Mouse (Mus musculus) adrenal gland, postnatal 36 days (tissue): ENCODE data around the gene Il5. TPM values are rescaled to one million over a fixed set of nuclear protein-coding genes. Genes with fewer than 3 reads are reported as not detected.

Experiments used
- DNase-seq, 2 experiments: peaks; one replicate each; pipeline ENCODE4 v3.0.0; 2021; ENCODE audit warnings: mixed read lengths in 1 of 2
- microRNA-seq: library from miRNA; unstranded; fragments of <30 nt; microRNA quantifications from one replicate; pipeline ENCODE4 v1.2.0, GENCODE M21; 2021
- total RNA-seq, 2 experiments: library from RNA; stranded (reverse); gene quantifications; 2 replicates each; pipeline ENCODE4 v1.2.3; 2021

Il5 gene
- total RNA-seq, 2 experiments from 2014 or later, result not detected

GRCm38 (mm10) chr11:53771001-53771744 lies 50.6 kb downstream of the Il5 start:
- no peak for DNase-seq

DNA sequence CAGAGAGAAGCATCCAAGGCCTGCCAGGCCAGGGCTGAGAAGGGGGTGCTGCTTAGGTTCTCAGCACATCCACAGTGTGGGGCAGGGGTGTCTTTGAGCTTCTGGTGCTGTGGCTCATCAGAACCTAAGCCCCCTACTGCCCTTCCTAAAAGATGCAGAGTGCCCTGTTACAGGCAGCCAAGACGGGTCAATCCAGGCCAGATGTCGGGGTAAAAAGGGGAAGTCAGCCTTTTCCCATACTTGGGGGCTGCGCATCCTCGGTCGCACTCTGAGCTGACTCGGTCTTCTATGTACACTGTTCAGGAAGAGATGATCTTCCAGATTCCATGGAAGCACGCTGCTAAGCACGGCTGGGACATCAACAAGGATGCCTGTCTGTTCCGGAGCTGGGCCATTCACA lies 51.9 kb downstream of the Il5 start:
- DNase-seq, result no peak

DNA sequence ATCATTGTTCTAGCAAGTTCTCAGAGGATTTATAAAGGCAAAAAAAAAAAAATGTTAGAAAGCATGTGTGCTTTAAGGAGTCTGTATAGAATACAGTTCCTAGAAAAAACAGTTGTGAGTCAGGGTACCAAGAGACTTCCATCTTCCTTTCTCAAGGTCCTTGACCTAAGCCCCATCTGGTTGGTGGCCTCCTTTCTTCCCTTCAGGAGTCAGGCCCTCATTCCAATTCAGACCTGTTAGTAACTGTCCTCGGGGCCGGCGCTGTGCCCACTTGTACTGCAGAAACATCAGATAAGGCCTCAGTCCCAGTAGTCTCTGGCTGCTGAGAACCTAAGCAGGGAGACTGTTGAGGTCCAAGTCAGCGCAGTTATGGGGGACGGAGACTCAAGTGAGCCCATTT lies 52.5 kb downstream of the Il5 start, which contains the start of gene Gm17334:
TSS of gene Gm17334 (minus strand) at position 101 of the 400 bp plus-strand sequence.
- DNase-seq, result no peak

DNA sequence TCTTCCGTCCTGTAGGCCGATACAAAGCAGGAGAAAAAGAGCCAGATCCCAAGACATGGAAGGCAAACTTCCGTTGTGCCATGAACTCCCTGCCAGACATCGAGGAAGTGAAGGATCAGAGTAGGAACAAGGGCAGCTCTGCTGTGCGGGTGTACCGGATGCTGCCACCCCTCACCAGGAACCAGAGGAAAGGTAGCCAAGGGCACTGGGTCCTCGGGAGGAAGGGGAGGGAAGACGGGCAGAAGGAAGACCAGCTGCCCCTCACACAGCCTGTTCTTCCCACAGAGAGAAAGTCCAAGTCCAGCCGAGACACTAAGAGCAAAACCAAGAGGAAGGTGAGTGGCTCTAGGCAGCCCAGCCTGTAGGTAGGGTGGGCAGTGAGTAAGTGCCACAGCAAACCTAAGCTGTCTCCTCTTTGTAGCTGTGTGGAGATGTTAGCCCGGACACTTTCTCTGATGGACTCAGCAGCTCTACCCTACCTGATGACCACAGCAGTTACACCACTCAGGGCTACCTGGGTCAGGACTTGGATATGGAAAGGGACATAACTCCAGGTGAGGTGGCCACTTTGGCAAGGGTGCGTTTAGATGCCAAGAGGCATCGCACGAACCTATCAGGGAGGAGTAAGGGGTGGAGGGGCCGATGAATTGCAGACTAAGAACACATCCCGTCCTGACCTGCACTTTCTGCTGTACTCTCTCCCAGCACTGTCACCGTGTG lies 53.2 kb downstream of the Il5 start:
- DNase-seq, result no peak

Small RNAs within 50 kb of the gene (microRNA-seq; reads per million reads assigned to microRNA genes)
- gene Mir7671, result 1.5 reads per million

Other genes starting within 250 kb of the Il5 start
- gene Gm9945, start 240.6 kb upstream of the Il5 start, total RNA-seq, result not detected
- under 1 TPM; 0.20 to 0.30 TPM for gene Sowaha, start 240.5 kb upstream of the Il5 start, total RNA-seq
- gene Sept8, start 201.5 kb upstream of the Il5 start, total RNA-seq, result 10 to 100 TPM; 35.0 to 42.6 TPM
- gene Kif3a, start 153.4 kb upstream of the Il5 start, total RNA-seq, result 10 to 100 TPM; 24.1 to 31.1 TPM
- not detected for gene Il4, start 102.1 kb upstream of the Il5 start, total RNA-seq
- not detected for gene Il13, start 86.1 kb upstream of the Il5 start, total RNA-seq
- 10 to 100 TPM; 12.1 to 17.1 TPM for gene Rad50, start 13.5 kb upstream of the Il5 start, total RNA-seq
- 10 to 100 TPM; 24.3 to 26.0 TPM for gene Irf1, start 49.2 kb downstream of the Il5 start, total RNA-seq
- 1 to 10 TPM in 1 of 2 experiments, not detected in 1; 1.1 TPM for gene Gm17334, start 52.4 kb downstream of the Il5 start, total RNA-seq
- gene Gm12216, start 138.5 kb downstream of the Il5 start, total RNA-seq, result 1 to 10 TPM; 5.2 to 7.5 TPM
- gene Slc22a5, start 170.9 kb downstream of the Il5 start, total RNA-seq, result 10 to 100 TPM; 41.2 to 41.8 TPM